Mouse (Mus musculus) G1E (cell line): ENCODE measurements around the gene Eral1. TPM values are rescaled to one million over a fixed set of nuclear protein-coding genes. Genes with fewer than 3 reads are reported as not detected.
A peak's percentile ranks its signal among the peaks of the same experiment; 100 is the strongest.

Experiments used
- ATAC-seq: 2 replicates; pipeline ENCODE4 v1.8.0; 2016; ENCODE audit warnings: mild to moderate bottlenecking; ENCODE audit not compliant: insufficient number of reproducible peaks, poor library complexity, low FRiP score, severe bottlenecking; ENCODE audit errors: extremely low read depth
- DNase-seq: peaks from one replicate; pipeline ENCODE4 v3.0.0; 2012; ENCODE audit warnings: low spot score
- H3K27me3 ChIP-seq: 2 replicates; pipeline ENCODE4 v1.6.1; 2012; ENCODE audit warnings: mild to moderate bottlenecking, low read length, inconsistent platforms; ENCODE audit not compliant: insufficient read depth
- H3K36me3 ChIP-seq: replicated peaks from 2 replicates; pipeline ENCODE3; 2012; ENCODE audit warnings: mild to moderate bottlenecking, inconsistent platforms
- H3K4me1 ChIP-seq: 2 replicates; pipeline ENCODE4 v1.6.1; 2012; ENCODE audit warnings: low read depth, low read length, inconsistent platforms, mixed read lengths; ENCODE audit not compliant: insufficient read depth
- H3K4me3 ChIP-seq: 2 replicates; pipeline ENCODE4 v1.5.1; 2012; ENCODE audit warnings: low read depth, mild to moderate bottlenecking, inconsistent platforms, low read length, moderate library complexity, mixed read lengths
- H3K9me3 ChIP-seq: replicated peaks from 2 replicates; pipeline ENCODE4 v1.6.1; 2012; ENCODE audit warnings: inconsistent platforms
- CTCF ChIP-seq: IDR thresholded peaks from 2 replicates; pipeline ENCODE4 v1.5.1; 2012; ENCODE audit warnings: low read depth, low read length, inconsistent platforms, mixed read lengths
- GATA1 ChIP-seq: IDR thresholded peaks from 2 replicates; pipeline ENCODE4 v1.6.1; 2012; ENCODE audit warnings: borderline replicate concordance, low read length, inconsistent platforms, mixed read lengths
- GATA2 ChIP-seq: IDR thresholded peaks from 2 replicates; pipeline ENCODE4 v1.6.1; 2012; ENCODE audit warnings: low read depth, low read length, inconsistent platforms, borderline replicate concordance
- POLR2AphosphoS5 ChIP-seq: IDR thresholded peaks from 2 replicates; pipeline ENCODE4 v1.6.1; 2012; ENCODE audit warnings: low read depth, low read length, inconsistent platforms; ENCODE audit not compliant: insufficient replicate concordance
- TAL1 ChIP-seq: conservative IDR thresholded peaks from 2 replicates; pipeline ENCODE4 v1.6.1; 2012; ENCODE audit warnings: low read depth, low read length, inconsistent platforms, mixed read lengths
- polyA plus RNA-seq: library from polyadenylated mRNA; stranded (reverse); fragments of >175 nt; gene quantifications from 2 replicates; pipeline ENCODE4 v1.2.3, GENCODE M21; 2012
- total RNA-seq, 2 experiments: library from RNA; stranded (forward) in 1 of 2; stranded (reverse) in 1 of 2; fragments of 200-1000 nt in 1 of 2; fragments of >200 nt in 1 of 2; fragmentation: Nextera tagmentation in 1 of 2; gene quantifications; 2 replicates each; pipeline ENCODE4 v1.2.3; 2014 to 2017

The Eral1 gene
- total and polyA plus RNA-seq, 3 experiments = 8.7 to 65.4 (median 35.7) TPM

DNA sequence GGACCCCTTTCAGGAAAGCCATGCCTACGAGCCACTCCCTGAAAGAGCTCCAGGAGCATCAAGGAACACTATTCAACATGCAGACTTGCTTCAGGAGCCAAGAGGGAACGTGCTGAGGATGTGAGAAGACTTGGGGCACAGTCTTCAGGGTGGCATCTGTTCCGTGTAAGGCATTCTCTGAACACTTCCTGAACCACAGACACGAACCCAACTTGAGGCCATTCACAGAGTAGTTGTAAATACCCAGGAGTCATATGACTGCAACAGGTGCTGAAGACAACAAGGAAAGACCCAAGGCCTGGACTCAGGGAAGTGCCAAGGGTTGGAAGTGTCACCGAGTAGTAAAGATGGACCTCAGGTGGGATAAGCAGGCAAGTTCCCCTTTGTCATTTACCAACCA is 12.6 kb downstream of the Eral1 start:
- no peak for ATAC-seq
- no peak overlapping the region; the same call in 1 of the 2 replicates for H3K4me3 ChIP-seq
- DNase-seq = no peak
- peaks cover 86% of the 10 kb centered on the region for H3K4me1 ChIP-seq
- peaks cover 21% of the 10 kb centered on the region for H3K36me3 ChIP-seq
- H3K9me3 ChIP-seq = no peaks in the 10 kb centered on the region
- no peak for TF ChIP-seq POLR2AphosphoS5
- no peak for TF ChIP-seq GATA2
- no peak for TF ChIP-seq CTCF
- no peak for TF ChIP-seq GATA1
- no peak for TF ChIP-seq TAL1
- H3K27me3 ChIP-seq = no peaks in the 10 kb centered on the region

DNA sequence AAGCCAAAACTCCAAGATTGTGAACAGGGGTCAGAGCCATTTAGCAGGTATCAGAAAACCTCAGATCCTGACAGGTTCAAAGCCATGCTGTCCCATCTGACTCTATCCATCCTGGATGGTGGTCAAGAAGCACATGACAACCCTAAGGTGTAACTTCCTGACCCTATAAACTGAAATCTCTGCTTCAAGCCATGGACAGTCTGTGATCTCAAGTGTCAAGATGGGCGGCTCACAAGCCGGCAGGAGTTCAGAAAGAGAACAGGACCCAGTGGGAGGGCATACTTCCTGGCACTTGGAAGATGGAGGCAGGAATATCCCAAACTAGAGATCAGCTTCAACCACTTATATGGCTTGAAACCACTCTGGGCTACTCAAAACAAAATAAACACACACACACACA is 13.5 kb downstream of the Eral1 start:
- no peaks in the 10 kb centered on the region for H3K9me3 ChIP-seq
- H3K27me3 ChIP-seq = no peaks in the 10 kb centered on the region
- ATAC-seq = no peak
- H3K4me3 ChIP-seq = no peak overlapping the region
- peaks cover 83% of the 10 kb centered on the region for H3K4me1 ChIP-seq
- H3K36me3 ChIP-seq = peaks cover 12% of the 10 kb centered on the region
- no peak for DNase-seq
- no peak for TF ChIP-seq GATA2
- TF ChIP-seq TAL1 = no peak
- TF ChIP-seq CTCF = no peak
- TF ChIP-seq GATA1 = no peak
- no peak for TF ChIP-seq POLR2AphosphoS5

DNA sequence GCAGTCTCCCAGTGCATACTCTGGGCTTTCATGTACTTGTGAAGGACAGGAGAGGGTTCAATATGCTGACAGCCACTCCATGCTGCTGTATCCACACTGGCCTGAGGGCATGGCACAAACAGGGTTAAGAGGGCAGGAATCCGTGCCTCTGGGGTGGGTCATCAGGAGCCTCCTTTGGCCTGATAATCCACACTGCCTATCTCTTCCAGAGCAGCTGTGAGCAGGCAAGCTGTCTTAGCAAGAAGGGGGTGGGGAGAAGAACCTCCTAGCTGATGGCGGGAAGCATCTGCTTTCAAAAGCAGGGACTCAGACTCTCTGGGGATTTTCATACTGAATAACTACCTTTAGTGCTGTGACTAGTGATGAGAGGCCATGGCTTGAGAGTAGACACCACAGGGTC is 14.3 kb downstream of the Eral1 start:
- DNase-seq = peak; percentile 38
- H3K4me1 ChIP-seq = peaks cover 85% of the 10 kb centered on the region
- no peaks in the 10 kb centered on the region for H3K9me3 ChIP-seq
- TF ChIP-seq GATA2 (no peak), CTCF (no peak), POLR2AphosphoS5 (no peak), GATA1 (no peak), TAL1 (peak; percentile 89)
- no peaks in the 10 kb centered on the region for H3K27me3 ChIP-seq
- ATAC-seq = peak; percentile 12; the same call in 1 of the 2 replicates
- no peak overlapping the region; the same call in 1 of the 2 replicates for H3K4me3 ChIP-seq
- peaks cover 8% of the 10 kb centered on the region for H3K36me3 ChIP-seq

DNA sequence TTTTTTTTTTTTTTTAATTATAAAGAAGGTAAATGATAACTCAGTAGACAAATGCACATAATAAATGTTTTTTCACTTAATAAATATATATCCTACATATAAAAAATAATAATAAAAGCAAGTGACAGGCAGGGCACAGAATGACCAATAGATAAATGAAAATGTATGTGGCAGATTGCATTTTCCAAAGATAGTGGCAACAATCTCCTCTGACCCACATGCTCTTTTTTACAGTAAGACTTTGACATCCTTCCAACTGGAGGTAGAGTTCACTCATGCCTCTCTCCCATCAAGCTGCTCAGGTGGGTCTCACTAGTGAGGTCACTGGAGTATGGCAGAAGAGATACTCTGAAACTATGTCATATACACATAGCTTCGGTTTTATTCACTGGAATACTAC is 17.6 kb downstream of the Eral1 start:
- no peak overlapping the region for H3K4me3 ChIP-seq
- H3K27me3 ChIP-seq = no peaks in the 10 kb centered on the region; the same call in 1 of the 2 replicates
- H3K36me3 ChIP-seq = peaks cover 24% of the 10 kb centered on the region
- H3K4me1 ChIP-seq = peaks cover 69% of the 10 kb centered on the region
- H3K9me3 ChIP-seq = no peaks in the 10 kb centered on the region
- ATAC-seq = no peak
- TF ChIP-seq POLR2AphosphoS5 (no peak), GATA1 (no peak), TAL1 (no peak), CTCF (no peak), GATA2 (no peak)
- DNase-seq = no peak

DNA sequence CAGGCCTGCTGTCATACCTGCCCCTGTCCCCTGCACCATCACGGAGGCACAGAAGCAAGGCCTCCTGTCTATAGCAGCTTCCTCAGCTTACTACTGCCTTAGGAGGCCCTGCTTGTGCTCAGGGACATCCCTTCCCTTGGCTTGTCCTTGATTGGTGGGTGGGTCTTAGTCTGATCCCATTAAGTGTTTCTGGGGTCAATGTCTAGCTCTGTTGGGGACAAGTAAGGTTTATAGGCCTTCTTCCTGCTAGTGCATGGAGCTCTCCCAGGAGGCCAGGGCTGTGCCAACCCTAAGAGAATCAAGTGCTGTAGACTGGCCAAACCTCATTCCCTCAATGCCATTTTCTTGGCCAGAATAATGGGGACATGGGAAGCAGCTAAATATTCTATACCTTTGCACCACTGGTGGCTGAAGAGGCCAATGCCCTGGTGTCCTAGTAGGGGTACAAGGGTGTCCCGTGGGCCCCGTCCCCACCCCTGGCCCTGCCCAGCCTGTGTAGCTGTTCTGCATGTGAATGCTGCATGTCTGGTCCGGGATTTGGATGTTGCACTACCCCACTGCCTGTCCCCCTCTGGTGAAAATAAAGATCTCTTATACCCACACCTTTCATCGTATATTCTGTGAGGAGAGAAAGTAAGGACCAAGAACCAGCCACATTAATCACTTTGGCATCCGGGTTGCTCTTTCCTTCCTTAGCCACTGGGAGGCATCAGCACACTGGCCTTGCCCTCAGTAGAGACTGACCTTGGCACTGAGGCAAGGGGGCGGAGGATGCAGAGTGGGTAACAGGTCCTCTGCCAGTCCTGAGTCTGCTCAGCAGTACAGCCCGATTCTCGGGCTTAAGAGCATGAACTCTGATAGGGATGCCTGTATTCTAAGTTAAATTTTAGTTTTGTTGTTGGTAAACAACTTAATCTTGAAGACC is 20.1 kb downstream of the Eral1 start:
- ATAC-seq (no peak), DNase-seq (peak; percentile 75)
- H3K4me3 ChIP-seq = no peak overlapping the region
- H3K9me3 ChIP-seq = no peaks in the 10 kb centered on the region
- no peaks in the 10 kb centered on the region; the same call in 1 of the 2 replicates for H3K27me3 ChIP-seq
- peaks cover 45% of the 10 kb centered on the region for H3K4me1 ChIP-seq
- TF ChIP-seq GATA1 (no peak), CTCF (peak; percentile 64; the same call in 1 of the 2 replicates)
- peaks cover 37% of the 10 kb centered on the region for H3K36me3 ChIP-seq

DNA sequence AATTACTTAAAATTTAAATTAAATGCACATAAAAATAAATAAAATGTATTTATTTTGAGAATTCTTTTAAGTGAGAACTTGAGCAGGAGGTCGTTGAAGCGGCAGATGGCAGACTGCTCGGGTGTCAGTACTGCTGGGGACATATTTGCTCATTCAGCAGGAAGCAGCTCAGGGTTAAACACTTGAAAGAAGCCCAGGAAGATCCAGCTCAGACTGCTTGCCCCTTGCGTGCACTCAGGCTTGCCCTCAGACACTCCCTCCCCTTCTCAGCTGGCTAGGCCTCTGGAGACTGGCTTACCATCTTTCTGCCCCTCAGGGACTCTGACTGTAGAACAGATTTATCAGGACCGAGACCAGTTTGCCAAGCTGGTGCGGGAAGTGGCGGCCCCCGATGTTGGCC is 23.2 kb downstream of the Eral1 start:
- no peaks in the 10 kb centered on the region; the same call in 1 of the 2 replicates for H3K27me3 ChIP-seq
- no peaks in the 10 kb centered on the region for H3K9me3 ChIP-seq
- peaks cover 35% of the 10 kb centered on the region for H3K4me1 ChIP-seq
- ATAC-seq (no peak), DNase-seq (no peak)
- TF ChIP-seq CTCF (no peak), TAL1 (no peak), GATA1 (no peak), POLR2AphosphoS5 (no peak), GATA2 (no peak)
- no peak overlapping the region for H3K4me3 ChIP-seq
- H3K36me3 ChIP-seq = peaks cover 55% of the 10 kb centered on the region
